Mouse (Mus musculus): ENCODE measurements around the gene Ccdc155. TPM values are rescaled to one million over a fixed set of nuclear protein-coding genes. Genes with fewer than 3 reads are reported as not detected.

Gene Ccdc155
- polyA plus RNA-seq, 1 experiment from 2014 or later = not detected

DNA sequence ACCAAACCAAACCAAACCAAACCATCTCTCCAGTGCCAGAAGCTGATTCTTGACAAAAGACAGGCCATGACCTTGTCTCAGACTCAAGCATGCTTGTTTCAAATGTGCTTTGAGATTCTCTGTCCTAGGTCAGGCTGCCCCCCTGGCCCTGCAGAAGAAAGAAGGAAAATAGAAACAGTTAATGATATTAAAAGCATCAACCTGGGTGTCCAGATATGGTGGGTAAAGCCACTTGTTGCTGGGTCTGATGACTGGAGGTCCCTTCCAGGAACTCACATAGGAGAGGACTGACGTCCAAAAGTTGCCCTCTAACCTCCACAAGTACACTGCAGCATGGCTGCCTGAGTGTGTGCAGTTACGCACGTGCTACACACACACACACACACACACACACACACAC lies 43.8 kb downstream of the Ccdc155 start:
- WGBS = 89% methylated on average over 3 of the region's 3 CpGs

DNA sequence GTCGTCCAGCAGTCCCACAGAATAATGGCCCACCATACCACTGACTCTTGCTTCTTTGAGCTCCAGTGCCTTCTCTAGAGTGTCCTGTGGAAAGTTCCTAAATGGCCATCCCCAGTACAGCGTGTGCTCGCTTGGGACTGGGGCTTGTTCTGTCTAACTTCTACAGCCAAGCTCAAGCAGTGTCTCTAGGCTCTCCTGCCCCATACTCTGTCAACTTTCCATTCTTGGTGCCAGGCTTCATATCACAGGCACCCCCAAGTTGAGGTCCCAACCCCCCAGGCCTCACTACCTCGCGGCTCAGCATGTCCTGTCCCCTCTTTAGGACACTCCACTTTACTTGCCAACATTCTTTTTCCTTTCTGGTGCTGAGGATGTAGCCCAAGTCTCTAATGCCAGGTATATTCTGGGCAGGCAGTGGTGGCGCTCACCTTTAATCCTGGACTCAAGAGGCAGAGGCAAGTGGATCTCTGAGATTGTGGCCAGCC lies 44.3 kb downstream of the Ccdc155 start:
- H3K36me3 ChIP-seq (ENCODE audit: control insufficient read depth, insufficient read depth) = peaks cover 34% of the 10 kb centered on the region
- 89% methylated on average over 6 of the region's 6 CpGs for WGBS
- H3K4me3 ChIP-seq (ENCODE audit: low read depth, low read length) = no peak overlapping the region
- peaks cover 5% of the 10 kb centered on the region; the same call in 1 of the 2 replicates for H3K4me1 ChIP-seq (replicated peaks; ENCODE audit: control insufficient read depth, insufficient read depth, low read length)
- no peaks in the 10 kb centered on the region for H3K9me3 ChIP-seq (ENCODE audit: control insufficient read depth)
- ATAC-seq = no peak
- no peak for TF ChIP-seq CTCF (IDR thresholded peaks at IDR 0.05; ENCODE audit: low read depth)
- peaks cover 30% of the 10 kb centered on the region for H3K27me3 ChIP-seq (replicated peaks; ENCODE audit: control insufficient read depth, insufficient read depth, low read length)
- no peak overlapping the region for H3K4me2 ChIP-seq (replicated peaks; ENCODE audit: low read depth)
- no peak overlapping the region for H3K9ac ChIP-seq (ENCODE audit: low read depth, low read length)
- H3K27ac ChIP-seq (ENCODE audit: low read depth, low read length) = no peak overlapping the region

More for the DNA sequence above, 43.8 kb downstream of the Ccdc155 start:
- Histone ChIP-seq H3K27ac (ENCODE audit: low read depth, low read length) (no peak overlapping the region), H3K4me1 (replicated peaks; ENCODE audit: control insufficient read depth, insufficient read depth, low read length) (peaks cover 5% of the 10 kb centered on the region; the same call in 1 of the 2 replicates), H3K9ac (ENCODE audit: low read depth, low read length) (no peak overlapping the region), H3K36me3 (ENCODE audit: control insufficient read depth, insufficient read depth) (peaks cover 34% of the 10 kb centered on the region), H3K4me2 (replicated peaks; ENCODE audit: low read depth) (no peak overlapping the region), H3K9me3 (ENCODE audit: control insufficient read depth) (no peaks in the 10 kb centered on the region), H3K4me3 (ENCODE audit: low read depth, low read length) (no peak overlapping the region), H3K27me3 (replicated peaks; ENCODE audit: control insufficient read depth, insufficient read depth, low read length) (peaks cover 35% of the 10 kb centered on the region)
- no peak for ATAC-seq
- no peak for TF ChIP-seq CTCF (IDR thresholded peaks at IDR 0.05; ENCODE audit: low read depth)

DNA sequence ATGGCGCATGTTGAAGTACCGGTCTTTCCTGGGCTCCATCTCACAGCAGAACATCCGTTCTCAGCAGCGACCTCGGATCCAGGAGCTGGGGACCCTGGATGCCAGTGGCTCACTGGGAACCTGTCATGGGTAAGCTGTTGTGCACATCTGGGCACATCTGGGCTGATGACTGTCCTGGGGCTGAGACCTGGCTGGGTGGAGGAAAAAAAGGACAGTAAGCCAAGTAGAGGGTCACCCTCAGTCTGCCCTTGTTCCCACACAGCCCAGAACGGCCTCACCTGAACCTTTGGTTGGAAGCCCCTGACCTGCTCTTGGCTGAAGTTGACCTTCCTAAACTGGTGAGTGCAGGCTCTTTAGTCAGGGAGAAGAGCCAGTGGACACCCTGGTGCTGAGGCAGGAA lies 45.7 kb downstream of the Ccdc155 start:
- 90% methylated on average over 6 of the region's 6 CpGs for WGBS
- Histone ChIP-seq H3K9ac (ENCODE audit: low read depth, low read length) (no peak overlapping the region), H3K4me2 (replicated peaks; ENCODE audit: low read depth) (no peak overlapping the region), H3K27me3 (replicated peaks; ENCODE audit: control insufficient read depth, insufficient read depth, low read length) (peaks cover 16% of the 10 kb centered on the region), H3K27ac (ENCODE audit: low read depth, low read length) (no peak overlapping the region), H3K4me3 (ENCODE audit: low read depth, low read length) (no peak overlapping the region), H3K4me1 (replicated peaks; ENCODE audit: control insufficient read depth, insufficient read depth, low read length) (peaks cover 7% of the 10 kb centered on the region; the same call in 1 of the 2 replicates), H3K36me3 (ENCODE audit: control insufficient read depth, insufficient read depth) (peaks cover 34% of the 10 kb centered on the region), H3K9me3 (ENCODE audit: control insufficient read depth) (no peaks in the 10 kb centered on the region)
- TF ChIP-seq CTCF (IDR thresholded peaks at IDR 0.05; ENCODE audit: low read depth) = no peak
- no peak for ATAC-seq

DNA sequence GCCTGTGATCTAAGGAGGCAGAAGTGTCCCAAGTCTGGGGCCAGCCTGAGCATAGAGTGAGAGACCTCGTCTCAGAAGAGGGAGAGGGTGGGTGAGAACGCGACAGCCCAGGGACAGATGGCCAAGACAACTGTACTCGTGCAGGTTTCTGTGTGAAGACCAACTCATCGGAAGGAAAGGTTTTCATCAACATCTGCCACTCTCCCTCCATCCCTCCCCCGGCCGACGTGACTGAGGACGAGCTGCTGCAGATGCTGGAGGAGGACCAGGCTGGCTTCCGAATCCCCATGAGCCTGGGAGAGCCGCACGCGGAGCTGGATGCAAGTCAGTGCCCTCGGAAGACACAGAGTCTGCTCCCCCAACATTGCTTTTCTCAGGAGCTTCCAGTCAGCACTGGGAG lies 47.2 kb downstream of the Ccdc155 start:
- H3K4me1 ChIP-seq (replicated peaks; ENCODE audit: control insufficient read depth, insufficient read depth, low read length) = peaks cover 7% of the 10 kb centered on the region; the same call in 1 of the 2 replicates
- peaks cover 1% of the 10 kb centered on the region; the same call in 1 of the 2 replicates for H3K27me3 ChIP-seq (replicated peaks; ENCODE audit: control insufficient read depth, insufficient read depth, low read length)
- no peak for TF ChIP-seq CTCF (IDR thresholded peaks at IDR 0.05; ENCODE audit: low read depth)
- H3K9me3 ChIP-seq (ENCODE audit: control insufficient read depth) = no peaks in the 10 kb centered on the region
- WGBS = 88% methylated on average over 14 of the region's 14 CpGs
- H3K27ac ChIP-seq (ENCODE audit: low read depth, low read length) = no peak overlapping the region
- H3K36me3 ChIP-seq (ENCODE audit: control insufficient read depth, insufficient read depth) = peaks cover 34% of the 10 kb centered on the region
- no peak overlapping the region for H3K9ac ChIP-seq (ENCODE audit: low read depth, low read length)
- no peak for ATAC-seq
- no peak overlapping the region for H3K4me2 ChIP-seq (replicated peaks; ENCODE audit: low read depth)
- H3K4me3 ChIP-seq (ENCODE audit: low read depth, low read length) = no peak overlapping the region

DNA sequence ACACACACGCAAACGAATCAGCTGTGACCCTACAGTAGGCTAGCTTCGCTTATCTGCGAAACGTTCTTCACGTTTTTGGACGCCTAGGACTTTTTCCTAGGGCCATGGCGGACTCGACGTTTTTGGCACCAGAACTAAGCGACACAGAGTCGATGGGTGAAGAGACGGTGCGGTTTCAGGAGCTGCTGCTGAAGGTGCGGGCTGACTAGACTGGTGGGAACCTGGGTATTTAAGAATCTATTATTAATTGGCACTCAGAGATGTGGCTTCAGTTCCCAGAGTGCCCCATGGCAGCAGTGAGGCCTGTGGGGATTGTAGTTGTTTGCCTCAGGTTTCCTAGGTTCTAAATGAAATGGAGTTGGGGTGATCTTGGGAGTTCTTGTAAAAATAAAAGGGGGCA lies 48.5 kb downstream of the Ccdc155 start:
- no peak overlapping the region for H3K27ac ChIP-seq (ENCODE audit: low read depth, low read length)
- H3K9me3 ChIP-seq (ENCODE audit: control insufficient read depth) = no peaks in the 10 kb centered on the region
- H3K4me3 ChIP-seq (ENCODE audit: low read depth, low read length) = no peak overlapping the region
- 93% methylated on average over 15 of the region's 15 CpGs for WGBS
- no peak overlapping the region for H3K4me2 ChIP-seq (replicated peaks; ENCODE audit: low read depth)
- no peak for TF ChIP-seq CTCF (IDR thresholded peaks at IDR 0.05; ENCODE audit: low read depth)
- 0 out of 2 replicates have a peak, but pooled peaks cover 2% of the 10 kb centered on the region for H3K4me1 ChIP-seq (replicated peaks; ENCODE audit: control insufficient read depth, insufficient read depth, low read length)
- ATAC-seq = no peak
- H3K36me3 ChIP-seq (ENCODE audit: control insufficient read depth, insufficient read depth) = peaks cover 34% of the 10 kb centered on the region
- H3K27me3 ChIP-seq (replicated peaks; ENCODE audit: control insufficient read depth, insufficient read depth, low read length) = no peaks in the 10 kb centered on the region
- no peak overlapping the region for H3K9ac ChIP-seq (ENCODE audit: low read depth, low read length)

GRCm38 (mm10) chr7:45155590-45155989 lies 49.1 kb downstream of the Ccdc155 start:
- peaks cover 6% of the 10 kb centered on the region; the same call in 1 of the 2 replicates for H3K4me1 ChIP-seq (replicated peaks; ENCODE audit: control insufficient read depth, insufficient read depth, low read length)
- 84% methylated on average over 9 of the region's 9 CpGs for WGBS
- no peak overlapping the region for H3K27ac ChIP-seq (ENCODE audit: low read depth, low read length)
- ATAC-seq = no peak
- no peak for TF ChIP-seq CTCF (IDR thresholded peaks at IDR 0.05; ENCODE audit: low read depth)
- no peaks in the 10 kb centered on the region for H3K9me3 ChIP-seq (ENCODE audit: control insufficient read depth)
- peaks cover 34% of the 10 kb centered on the region for H3K36me3 ChIP-seq (ENCODE audit: control insufficient read depth, insufficient read depth)
- H3K27me3 ChIP-seq (replicated peaks; ENCODE audit: control insufficient read depth, insufficient read depth, low read length) = no peaks in the 10 kb centered on the region
- no peak overlapping the region for H3K4me3 ChIP-seq (ENCODE audit: low read depth, low read length)
- no peak overlapping the region for H3K4me2 ChIP-seq (replicated peaks; ENCODE audit: low read depth)
- H3K9ac ChIP-seq (ENCODE audit: low read depth, low read length) = no peak overlapping the region

Measured in intestine, postnatal 0 days (tissue).